Mouse (Mus musculus): ENCODE measurements around the gene Dstyk. TPM values are rescaled to one million over a fixed set of nuclear protein-coding genes. Genes with fewer than 3 reads are reported as not detected.

Gene Dstyk
- polyA plus RNA-seq, 1 experiment from 2014 or later, result 8.5 TPM

Other genes starting within 250 kb of the Dstyk start
- not detected in 2 replicates for gene Lemd1, start 226.1 kb upstream of the Dstyk start, polyA plus RNA-seq (2015; fragmentation: Nextera tagmentation; extraction: Ambion mirVana)
- gene AC124108.1, start 226.1 kb upstream of the Dstyk start, polyA plus RNA-seq (2015; fragmentation: Nextera tagmentation; extraction: Ambion mirVana), result 0.05 TPM in 1 of 2 replicates, not detected in the other
- not detected in 2 replicates for gene Gm10188, start 187.8 kb upstream of the Dstyk start, polyA plus RNA-seq (2015; fragmentation: Nextera tagmentation; extraction: Ambion mirVana)
- 0.34 and 0.63 TPM in 2 replicates for gene Klhdc8a, start 118.9 kb upstream of the Dstyk start, polyA plus RNA-seq (2015; fragmentation: Nextera tagmentation; extraction: Ambion mirVana)
- 2.0 and 2.2 TPM in 2 replicates for gene Nuak2, start 101.4 kb upstream of the Dstyk start, polyA plus RNA-seq (2015; fragmentation: Nextera tagmentation; extraction: Ambion mirVana)
- gene Tmcc2, start 26.3 kb upstream of the Dstyk start, polyA plus RNA-seq (2015; fragmentation: Nextera tagmentation; extraction: Ambion mirVana), result 31.5 and 35.8 TPM in 2 replicates
- gene Rbbp5, start 59.8 kb downstream of the Dstyk start, polyA plus RNA-seq (2015; fragmentation: Nextera tagmentation; extraction: Ambion mirVana), result 24.5 and 27.5 TPM in 2 replicates
- 0.73 and 0.78 TPM in 2 replicates for gene Tmem81, start 88.7 kb downstream of the Dstyk start, polyA plus RNA-seq (2015; fragmentation: Nextera tagmentation; extraction: Ambion mirVana)
- 0.10 and 0.19 TPM in 2 replicates for gene Cntn2, start 125.7 kb downstream of the Dstyk start, polyA plus RNA-seq (2015; fragmentation: Nextera tagmentation; extraction: Ambion mirVana)

Measured in heart, embryonic 13.5 days (tissue).